Mouse (Mus musculus) erythroblast, embryonic 14.5 days (primary cell): ENCODE results near the gene BC035947. TPM values are rescaled to one million over a fixed set of nuclear protein-coding genes. Genes with fewer than 3 reads are reported as not detected.

Experiments used
- H3K27me3 ChIP-seq: 2 replicates; pipeline ENCODE4 v1.6.1; 2012; ENCODE audit warnings: inconsistent platforms; ENCODE audit not compliant: control insufficient read depth
- H3K36me3 ChIP-seq: 2 replicates; pipeline ENCODE4 v1.6.1; 2012; ENCODE audit warnings: mild to moderate bottlenecking, inconsistent platforms; ENCODE audit not compliant: control insufficient read depth
- H3K4me1 ChIP-seq: 2 replicates; pipeline ENCODE4 v1.6.1; 2012; ENCODE audit warnings: inconsistent platforms; ENCODE audit not compliant: control insufficient read depth
- H3K4me3 ChIP-seq: replicated peaks from 2 replicates; pipeline ENCODE3; 2012; ENCODE audit warnings: moderate library complexity, mild to moderate bottlenecking, inconsistent platforms
- H3K9me3 ChIP-seq: 2 replicates; pipeline ENCODE4 v1.6.1; 2012; ENCODE audit warnings: low read length, inconsistent platforms, mixed read lengths; ENCODE audit not compliant: control insufficient read depth
- GATA1 ChIP-seq: IDR thresholded peaks from 2 replicates; pipeline ENCODE4 v1.6.1; 2012; ENCODE audit warnings: low read length, inconsistent platforms, mixed read lengths
- TAL1 ChIP-seq: IDR thresholded peaks from 3 replicates; pipeline ENCODE4 v1.6.1; 2012; ENCODE audit warnings: low read length, inconsistent platforms, mixed read lengths
- polyA plus RNA-seq: library from polyadenylated mRNA; stranded (reverse); fragments of >175 nt; gene quantifications from 2 replicates; pipeline ENCODE4 v1.2.3, GENCODE M21; 2012

Gene BC035947
- polyA plus RNA-seq, 1 experiment, result not detected

GRCm38 (mm10) chr1:78472441-78472840 is 39.5 kb downstream of the BC035947 start:
- no peak for TF ChIP-seq TAL1
- TF ChIP-seq GATA1, result no peak
- no peak overlapping the region for H3K4me3 ChIP-seq
- peaks cover 89% of the 10 kb centered on the region for H3K36me3 ChIP-seq
- H3K27me3 ChIP-seq, result no peaks in the 10 kb centered on the region
- H3K9me3 ChIP-seq, result no peaks in the 10 kb centered on the region
- no peaks in the 10 kb centered on the region for H3K4me1 ChIP-seq

DNA sequence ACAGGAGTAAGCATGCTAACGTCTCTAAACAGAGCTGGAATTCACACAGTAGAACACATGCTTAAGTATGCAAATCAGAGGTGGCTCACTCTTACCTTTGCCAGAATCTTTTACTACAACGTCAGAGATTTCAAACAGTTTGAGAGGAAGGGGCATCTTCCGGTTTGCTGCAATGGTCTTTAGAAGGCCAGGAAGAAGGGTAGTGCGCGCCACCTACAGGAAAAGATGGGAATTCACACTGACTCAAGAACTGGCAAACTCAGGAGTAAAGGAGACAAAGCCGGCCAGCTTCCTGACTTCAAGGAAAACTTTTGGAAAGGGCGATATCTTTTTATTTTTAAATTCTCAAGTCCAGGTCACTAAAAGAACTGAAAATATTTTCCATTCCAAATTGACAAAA is 57.3 kb downstream of the BC035947 start:
- Histone ChIP-seq H3K9me3 (no peaks in the 10 kb centered on the region), H3K36me3 (peaks cover 95% of the 10 kb centered on the region), H3K27me3 (no peaks in the 10 kb centered on the region), H3K4me1 (no peaks in the 10 kb centered on the region), H3K4me3 (no peak overlapping the region)
- no peak for TF ChIP-seq TAL1
- no peak for TF ChIP-seq GATA1

GRCm38 (mm10) chr1:78453886-78454285 is 58.1 kb downstream of the BC035947 start:
- Histone ChIP-seq H3K27me3 (no peaks in the 10 kb centered on the region), H3K9me3 (no peaks in the 10 kb centered on the region), H3K36me3 (peaks cover 92% of the 10 kb centered on the region), H3K4me1 (no peaks in the 10 kb centered on the region), H3K4me3 (no peak overlapping the region)
- TF ChIP-seq GATA1 (no peak), TAL1 (no peak)

DNA sequence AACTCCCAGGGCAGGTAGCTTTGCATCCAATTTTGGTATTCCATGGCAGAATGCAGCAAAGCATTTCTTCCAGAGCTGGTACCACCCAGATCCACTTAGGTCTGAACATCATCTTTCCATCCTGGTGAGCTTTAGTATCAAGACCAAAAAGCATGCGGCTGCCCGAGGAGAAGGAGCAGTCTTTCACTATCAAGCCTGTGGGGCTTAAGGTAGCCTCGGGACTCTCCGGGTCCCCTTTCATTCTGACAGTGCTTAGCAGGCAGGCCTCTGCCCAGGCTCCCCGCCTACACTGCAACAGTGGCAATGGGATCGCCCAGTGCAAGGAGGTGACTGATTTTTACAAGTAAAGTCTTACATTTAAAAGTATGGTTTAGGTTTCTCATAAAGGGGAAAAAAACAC is 59.4 kb downstream of the BC035947 start:
- H3K4me3 ChIP-seq, result no peak overlapping the region
- H3K4me1 ChIP-seq, result no peaks in the 10 kb centered on the region
- no peaks in the 10 kb centered on the region for H3K9me3 ChIP-seq
- no peak for TF ChIP-seq TAL1
- TF ChIP-seq GATA1, result no peak
- H3K36me3 ChIP-seq, result peaks cover 91% of the 10 kb centered on the region
- H3K27me3 ChIP-seq, result no peaks in the 10 kb centered on the region

GRCm38 (mm10) chr1:78451070-78451854 is 60.7 kb downstream of the BC035947 start:
- no peaks in the 10 kb centered on the region for H3K4me1 ChIP-seq
- peaks cover 89% of the 10 kb centered on the region for H3K36me3 ChIP-seq
- no peak overlapping the region for H3K4me3 ChIP-seq
- no peaks in the 10 kb centered on the region for H3K9me3 ChIP-seq
- H3K27me3 ChIP-seq, result no peaks in the 10 kb centered on the region
- TF ChIP-seq GATA1 (no peak), TAL1 (no peak)

DNA sequence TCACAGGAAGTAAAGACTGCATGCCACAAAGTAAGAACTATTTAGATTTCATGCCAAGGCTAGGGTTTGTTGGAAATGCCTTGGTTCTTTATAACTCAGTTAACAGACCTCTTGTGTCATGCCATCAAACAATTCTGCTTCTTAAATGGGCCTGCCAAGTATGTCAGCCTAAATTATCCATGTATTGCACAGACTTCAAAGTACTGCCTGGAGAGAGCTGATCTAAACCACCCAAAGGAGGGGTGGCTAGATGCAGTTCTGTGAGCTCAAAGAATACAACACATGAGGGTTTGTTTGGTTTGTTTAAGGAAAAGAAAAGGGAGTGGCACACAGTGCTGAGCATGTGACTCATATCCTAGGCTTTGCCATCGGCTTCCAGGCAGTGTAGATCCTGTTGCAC is 63.9 kb downstream of the BC035947 start:
- Histone ChIP-seq H3K4me3 (no peak overlapping the region), H3K9me3 (no peaks in the 10 kb centered on the region), H3K36me3 (peaks cover 89% of the 10 kb centered on the region), H3K4me1 (no peaks in the 10 kb centered on the region), H3K27me3 (no peaks in the 10 kb centered on the region)
- TF ChIP-seq GATA1, result no peak
- no peak for TF ChIP-seq TAL1

Other genes with a start within 250 kb of the BC035947 start
- gene Sgpp2, start 201.8 kb downstream of the BC035947 start, polyA plus RNA-seq, result not detected in 2 replicates
- gene Farsb, start 23.3 kb downstream of the BC035947 start, polyA plus RNA-seq, result 0.63 and 0.72 TPM in 2 replicates
- gene Mogat1, start 1.2 kb downstream of the BC035947 start, polyA plus RNA-seq, result not detected in 2 replicates
- 0.11 and 0.16 TPM in 2 replicates for gene Acsl3, start 145.7 kb upstream of the BC035947 start, polyA plus RNA-seq
- gene Utp14b, start 145.9 kb upstream of the BC035947 start, polyA plus RNA-seq, result 0.01 and 0.02 TPM in 2 replicates